Mouse (Mus musculus): Measurements from ENCODE around the gene Oxsr1. TPM values are rescaled to one million over a fixed set of nuclear protein-coding genes. Genes with fewer than 3 reads are reported as not detected.

The Oxsr1 gene
- polyA plus RNA-seq, 1 experiment from 2014 or later, result 14.4 TPM

DNA sequence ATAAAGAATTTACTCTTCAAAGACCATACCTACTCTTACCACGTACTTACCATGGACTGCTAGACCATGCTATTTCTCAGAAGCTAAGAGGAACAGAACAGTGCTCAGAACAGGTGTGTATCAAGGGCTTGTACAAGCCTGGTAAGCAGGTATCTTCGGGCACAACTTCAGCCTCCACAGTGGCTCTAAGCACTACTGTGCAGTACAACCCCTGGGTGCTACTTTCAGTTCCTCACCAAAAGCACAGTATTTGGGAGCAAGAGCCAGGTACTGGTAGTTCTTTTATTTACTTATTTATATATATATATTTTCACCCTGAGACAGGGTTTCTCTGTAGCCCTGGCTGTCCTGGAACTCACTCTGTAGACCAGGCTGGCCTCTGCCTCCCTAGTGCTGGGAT, 61.4 kb downstream of the Oxsr1 start:
- no peak overlapping the region for H3K4me3 ChIP-seq (ENCODE audit: low read depth, low read length)
- DNase-seq (no peak), ATAC-seq (ENCODE audit: insufficient read depth) (no peak)
- no peaks in the 10 kb centered on the region for H3K4me1 ChIP-seq (ENCODE audit: insufficient read depth)
- TF ChIP-seq CTCF (IDR thresholded peaks at IDR 0.05; ENCODE audit: low read depth), result no peak
- no peaks in the 10 kb centered on the region for H3K27me3 ChIP-seq (ENCODE audit: insufficient read depth, low read length)
- H3K36me3 ChIP-seq (ENCODE audit: insufficient read depth), result peaks cover 30% of the 10 kb centered on the region
- 86% methylated on average over 2 of the region's 2 CpGs for WGBS
- no peaks in the 10 kb centered on the region for H3K9me3 ChIP-seq (ENCODE audit: low read depth, low read length)
- no peak overlapping the region for H3K27ac ChIP-seq (ENCODE audit: low read depth)
- H3K4me2 ChIP-seq, result no peak overlapping the region
- H3K9ac ChIP-seq, result no peak overlapping the region

DNA sequence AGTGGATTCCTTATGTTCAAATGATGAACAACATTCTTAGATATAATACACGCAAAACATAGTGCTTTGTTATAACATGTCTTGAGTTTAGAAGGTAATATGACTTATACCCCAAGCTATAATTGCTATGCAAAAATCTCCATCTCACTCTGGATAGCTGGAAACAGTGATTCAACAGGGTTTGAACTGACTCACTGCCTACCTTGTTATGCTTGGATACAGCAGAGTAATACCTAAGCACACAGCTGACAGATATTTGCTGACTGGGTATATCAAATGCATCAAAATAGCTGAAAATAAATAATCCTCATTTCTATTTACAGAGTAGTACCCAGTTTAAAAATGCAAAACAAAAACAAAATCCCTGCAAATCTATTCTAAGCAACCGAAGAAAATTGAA, 63.4 kb downstream of the Oxsr1 start:
- TF ChIP-seq CTCF (IDR thresholded peaks at IDR 0.05; ENCODE audit: low read depth), result no peak
- Histone ChIP-seq H3K36me3 (ENCODE audit: insufficient read depth) (peaks cover 29% of the 10 kb centered on the region), H3K27ac (ENCODE audit: low read depth) (no peak overlapping the region), H3K27me3 (ENCODE audit: insufficient read depth, low read length) (no peaks in the 10 kb centered on the region), H3K9me3 (ENCODE audit: low read depth, low read length) (no peaks in the 10 kb centered on the region), H3K4me1 (ENCODE audit: insufficient read depth) (no peaks in the 10 kb centered on the region), H3K9ac (no peak overlapping the region), H3K4me2 (no peak overlapping the region), H3K4me3 (ENCODE audit: low read depth, low read length) (no peak overlapping the region)
- DNase-seq, result no peak
- WGBS, result 92% methylated on average over 2 of the region's 2 CpGs
- no peak for ATAC-seq (ENCODE audit: insufficient read depth)

DNA sequence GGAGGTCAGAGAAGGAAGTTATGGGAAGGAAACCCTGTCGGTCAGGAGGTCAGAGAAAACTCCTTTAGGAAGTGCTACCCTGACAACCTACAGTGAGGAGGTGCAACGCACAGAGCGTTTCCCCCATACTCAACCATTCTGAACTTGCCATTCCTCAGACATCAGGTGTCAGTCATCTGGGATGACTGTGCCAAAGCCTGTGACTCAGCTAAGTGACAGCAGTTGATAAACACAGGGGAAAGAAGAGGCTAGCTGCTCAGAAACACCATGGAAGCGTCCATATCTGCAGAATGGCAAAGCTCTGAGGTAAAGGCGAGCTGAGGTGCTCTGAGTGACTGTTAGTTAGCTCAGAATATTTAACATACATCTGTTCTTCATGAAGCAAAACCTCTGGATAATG, 64.1 kb downstream of the Oxsr1 start:
- DNase-seq, result no peak
- WGBS, result 73% methylated on average over 5 of the region's 5 CpGs
- ATAC-seq (ENCODE audit: insufficient read depth), result no peak
- no peak overlapping the region for H3K9ac ChIP-seq
- no peak for TF ChIP-seq CTCF (IDR thresholded peaks at IDR 0.05; ENCODE audit: low read depth)
- no peaks in the 10 kb centered on the region for H3K27me3 ChIP-seq (ENCODE audit: insufficient read depth, low read length)
- no peaks in the 10 kb centered on the region for H3K9me3 ChIP-seq (ENCODE audit: low read depth, low read length)
- no peaks in the 10 kb centered on the region for H3K4me1 ChIP-seq (ENCODE audit: insufficient read depth)
- H3K27ac ChIP-seq (ENCODE audit: low read depth), result no peak overlapping the region
- no peak overlapping the region for H3K4me2 ChIP-seq
- no peak overlapping the region for H3K4me3 ChIP-seq (ENCODE audit: low read depth, low read length)
- peaks cover 25% of the 10 kb centered on the region for H3K36me3 ChIP-seq (ENCODE audit: insufficient read depth)

DNA sequence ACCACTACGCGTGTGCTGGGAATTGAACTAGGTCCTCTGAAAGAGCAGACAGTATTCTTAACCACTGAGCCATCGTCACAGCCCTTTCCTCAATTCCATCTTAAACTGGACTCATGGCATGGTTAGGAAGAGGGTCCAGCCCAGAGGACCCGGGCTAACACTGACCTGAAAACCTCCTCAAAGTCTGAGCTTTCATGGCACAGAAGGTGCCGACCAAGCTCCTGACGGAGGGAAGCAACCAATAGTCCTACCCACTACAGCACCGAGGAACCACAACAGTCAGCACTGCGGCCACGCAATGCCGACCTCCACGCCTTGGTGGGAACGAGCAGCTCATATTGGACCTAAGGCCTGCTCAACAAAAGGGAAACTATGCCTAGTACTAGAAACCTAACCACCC, 66.1 kb downstream of the Oxsr1 start:
- no peak overlapping the region for H3K27ac ChIP-seq (ENCODE audit: low read depth)
- no peak for TF ChIP-seq CTCF (IDR thresholded peaks at IDR 0.05; ENCODE audit: low read depth)

DNA sequence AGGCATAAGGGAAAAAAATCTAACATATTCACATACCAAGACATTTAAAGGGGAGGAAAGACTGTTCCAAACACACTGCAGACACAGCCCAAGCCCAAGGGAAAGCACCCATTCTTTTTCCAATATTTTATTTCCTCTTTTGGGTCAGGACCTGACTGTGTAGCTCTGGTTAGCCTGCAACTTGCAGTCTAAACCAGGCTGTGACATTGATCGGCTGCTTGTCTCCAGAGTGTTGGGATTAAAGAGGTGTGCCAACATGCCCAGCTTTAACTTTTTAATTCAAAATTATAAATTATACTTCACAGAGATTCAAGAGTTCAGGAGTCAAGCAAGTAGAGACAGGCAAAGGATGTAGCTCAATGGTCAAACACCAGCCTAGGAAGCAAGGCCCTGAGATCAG, 67.1 kb downstream of the Oxsr1 start:
- Histone ChIP-seq H3K4me2 (no peak overlapping the region), H3K9me3 (ENCODE audit: low read depth, low read length) (no peaks in the 10 kb centered on the region), H3K27me3 (ENCODE audit: insufficient read depth, low read length) (no peaks in the 10 kb centered on the region), H3K4me1 (ENCODE audit: insufficient read depth) (no peaks in the 10 kb centered on the region), H3K4me3 (ENCODE audit: low read depth, low read length) (no peak overlapping the region), H3K36me3 (ENCODE audit: insufficient read depth) (peaks cover 42% of the 10 kb centered on the region), H3K9ac (no peak overlapping the region), H3K27ac (ENCODE audit: low read depth) (no peak overlapping the region)
- no peak for ATAC-seq (ENCODE audit: insufficient read depth)
- 88% methylated on average over 1 of the region's 1 CpGs for WGBS
- DNase-seq, result no peak
- no peak for TF ChIP-seq CTCF (IDR thresholded peaks at IDR 0.05; ENCODE audit: low read depth)

More for the DNA sequence above, 66.1 kb downstream of the Oxsr1 start:
- H3K4me3 ChIP-seq (ENCODE audit: low read depth, low read length), result no peak overlapping the region
- no peak overlapping the region for H3K9ac ChIP-seq
- no peak for DNase-seq
- peaks cover 34% of the 10 kb centered on the region for H3K36me3 ChIP-seq (ENCODE audit: insufficient read depth)
- H3K4me2 ChIP-seq, result no peak overlapping the region
- H3K4me1 ChIP-seq (ENCODE audit: insufficient read depth), result no peaks in the 10 kb centered on the region
- no peak for ATAC-seq (ENCODE audit: insufficient read depth)
- no peaks in the 10 kb centered on the region for H3K9me3 ChIP-seq (ENCODE audit: low read depth, low read length)
- H3K27me3 ChIP-seq (ENCODE audit: insufficient read depth, low read length), result no peaks in the 10 kb centered on the region
- WGBS, result 95% methylated on average over 12 of the region's 12 CpGs

DNA sequence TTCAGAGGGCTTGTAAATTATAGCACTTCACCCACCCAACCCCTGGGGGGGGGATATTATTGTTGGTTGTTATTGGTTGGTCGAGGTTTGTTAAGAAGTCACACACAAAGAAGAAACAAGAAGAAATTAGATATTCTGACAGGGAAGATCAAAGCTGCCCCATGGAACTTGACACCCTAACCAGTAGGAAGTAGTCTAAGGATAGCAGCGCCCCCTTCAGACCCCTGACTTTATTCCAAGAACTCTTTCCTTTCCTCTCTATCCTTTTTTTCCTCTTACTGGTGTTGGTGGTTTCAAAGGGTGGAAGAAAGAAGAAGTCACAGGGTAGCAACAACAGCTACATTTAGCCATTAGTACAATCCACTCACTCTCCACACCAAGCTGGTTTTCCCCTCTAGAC, 68.0 kb downstream of the Oxsr1 start:
- no peaks in the 10 kb centered on the region for H3K4me1 ChIP-seq (ENCODE audit: insufficient read depth)
- H3K4me2 ChIP-seq, result no peak overlapping the region
- no peak overlapping the region for H3K9ac ChIP-seq
- no peaks in the 10 kb centered on the region for H3K9me3 ChIP-seq (ENCODE audit: low read depth, low read length)
- no peak for ATAC-seq (ENCODE audit: insufficient read depth)
- no peak for DNase-seq
- H3K4me3 ChIP-seq (ENCODE audit: low read depth, low read length), result no peak overlapping the region
- H3K36me3 ChIP-seq (ENCODE audit: insufficient read depth), result peaks cover 46% of the 10 kb centered on the region
- WGBS, result 88% methylated on average over 2 of the region's 2 CpGs
- H3K27me3 ChIP-seq (ENCODE audit: insufficient read depth, low read length), result no peaks in the 10 kb centered on the region
- H3K27ac ChIP-seq (ENCODE audit: low read depth), result no peak overlapping the region
- TF ChIP-seq CTCF (IDR thresholded peaks at IDR 0.05; ENCODE audit: low read depth), result no peak

DNA sequence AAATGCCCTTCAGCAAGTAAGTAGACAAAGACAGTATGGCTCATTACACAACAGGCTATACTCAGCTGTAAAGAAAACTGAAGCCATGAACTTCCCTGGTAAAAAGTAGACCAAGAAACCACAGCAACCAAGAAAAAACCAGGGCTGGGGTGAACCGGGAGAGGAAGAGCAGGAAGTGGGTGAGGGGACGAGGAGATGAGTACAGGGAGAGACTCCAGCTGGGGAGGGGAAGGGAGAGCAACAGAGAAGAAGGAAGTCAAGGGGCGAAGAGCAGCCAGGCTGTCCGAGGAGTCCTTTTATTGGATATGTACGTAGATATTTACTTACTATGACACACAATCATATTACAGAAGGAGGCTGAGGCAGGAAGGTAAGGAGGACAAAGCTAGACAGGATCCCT, 74.2 kb downstream of the Oxsr1 start:
- 71% methylated on average over 5 of the region's 5 CpGs for WGBS
- Histone ChIP-seq H3K27me3 (ENCODE audit: insufficient read depth, low read length) (no peaks in the 10 kb centered on the region), H3K36me3 (ENCODE audit: insufficient read depth) (peaks cover 42% of the 10 kb centered on the region), H3K4me1 (ENCODE audit: insufficient read depth) (no peaks in the 10 kb centered on the region), H3K4me3 (ENCODE audit: low read depth, low read length) (no peak overlapping the region), H3K9ac (no peak overlapping the region), H3K9me3 (ENCODE audit: low read depth, low read length) (no peaks in the 10 kb centered on the region), H3K4me2 (no peak overlapping the region), H3K27ac (ENCODE audit: low read depth) (no peak overlapping the region)
- no peak for DNase-seq
- ATAC-seq (ENCODE audit: insufficient read depth), result no peak
- TF ChIP-seq CTCF (IDR thresholded peaks at IDR 0.05; ENCODE audit: low read depth), result no peak

DNA sequence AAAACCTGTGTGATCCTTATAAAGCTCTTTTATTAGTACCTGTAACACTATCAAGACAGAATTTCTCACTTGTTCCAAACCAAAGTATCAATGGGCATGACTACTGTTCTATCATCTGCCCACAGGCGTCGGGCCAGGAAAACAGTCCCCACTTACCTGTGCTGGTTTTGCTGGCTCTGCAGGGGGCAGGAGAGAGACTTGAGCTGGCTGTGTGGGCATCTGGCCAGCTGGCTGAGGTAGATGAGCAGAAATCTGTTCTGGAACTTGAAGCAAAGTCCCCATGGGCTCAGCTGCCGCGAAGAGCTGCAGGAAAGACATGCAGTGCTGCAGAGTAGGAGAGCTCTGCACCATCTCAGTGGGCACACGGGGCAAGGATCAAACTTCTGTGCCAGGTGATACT, 75.4 kb downstream of the Oxsr1 start:
- Histone ChIP-seq H3K4me2 (no peak overlapping the region), H3K9ac (no peak overlapping the region), H3K9me3 (ENCODE audit: low read depth, low read length) (no peaks in the 10 kb centered on the region), H3K27ac (ENCODE audit: low read depth) (no peak overlapping the region), H3K36me3 (ENCODE audit: insufficient read depth) (peaks cover 46% of the 10 kb centered on the region), H3K4me1 (ENCODE audit: insufficient read depth) (no peaks in the 10 kb centered on the region), H3K4me3 (ENCODE audit: low read depth, low read length) (no peak overlapping the region), H3K27me3 (ENCODE audit: insufficient read depth, low read length) (no peaks in the 10 kb centered on the region)
- ATAC-seq (ENCODE audit: insufficient read depth) (no peak), DNase-seq (no peak)
- 92% methylated on average over 5 of the region's 5 CpGs for WGBS
- TF ChIP-seq CTCF (IDR thresholded peaks at IDR 0.05; ENCODE audit: low read depth), result no peak

All from lung, embryonic 14.5 days (tissue).